Mouse (Mus musculus) brain, embryonic 14.5 days (tissue): ENCODE results near the gene Shmt2.

Experiments
- CTCF ChIP-seq: fragments of 200-500 bp; IDR thresholded peaks from 2 replicates; pipeline ENCODE4 v1.5.1; 2012; ENCODE audit warnings: inconsistent platforms, mild to moderate bottlenecking, moderate library complexity, borderline replicate concordance; ENCODE audit not compliant: insufficient read depth, insufficient read length; ENCODE audit errors: extremely low read depth
- POLR2A ChIP-seq: fragments of 200-500 bp; IDR thresholded peaks from 2 replicates; pipeline ENCODE4 v1.6.1; 2012; ENCODE audit warnings: mild to moderate bottlenecking, inconsistent platforms, borderline replicate concordance; ENCODE audit not compliant: poor library complexity, insufficient read depth, insufficient read length, severe bottlenecking; ENCODE audit errors: extremely low read depth

DNA sequence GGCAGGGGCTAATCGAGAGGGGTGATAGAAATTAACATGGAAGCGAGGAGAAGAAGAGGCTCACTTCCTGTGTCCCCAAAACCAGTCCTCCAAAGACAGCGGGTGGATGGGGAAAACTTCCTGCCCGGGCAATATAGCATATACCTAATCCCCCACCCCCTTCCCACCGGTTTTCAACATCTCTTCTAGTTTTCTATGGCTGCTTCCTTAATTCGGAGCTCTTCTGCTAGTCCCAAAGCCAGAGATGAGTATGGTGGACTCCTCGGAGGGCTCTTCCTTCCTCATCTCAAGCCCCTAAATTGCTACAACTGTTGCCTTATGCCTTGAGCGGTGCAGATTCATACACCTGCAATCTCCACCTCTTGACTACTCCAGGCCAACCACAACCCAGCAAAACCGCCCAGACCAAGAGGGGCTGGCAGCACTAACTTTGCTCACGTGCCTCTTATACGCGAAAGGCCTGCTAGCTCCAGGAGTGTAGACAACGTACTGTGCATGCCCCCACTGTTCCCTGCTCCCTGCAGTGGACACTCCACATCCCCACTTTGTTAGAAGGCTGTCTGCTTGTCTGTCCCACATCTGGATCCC lies 8.0 kb downstream of the Shmt2 start:
- no peak for TF ChIP-seq POLR2A
- TF ChIP-seq CTCF = no peak
